Mouse (Mus musculus): ENCODE results near the gene Obox3.
"Not testable (repeated sequence)": the region's sequence is repeated elsewhere in the genome, so short reads cannot be mapped to it uniquely, and the experiment has no call there.

The Obox3 gene

GRCm38 (mm10) chr7:15639802-15640201 is at the start of gene Obox3:
TSS of gene Obox3 (minus strand) at chr7:15639902.
- not testable (repeated sequence) for DNase-seq

GRCm38 (mm10) chr7:15509411-15509810 is 130.3 kb downstream of the Obox3 start:
- peak in 1 of 2 experiments; percentile 25 for DNase-seq

Measured in kidney, postnatal 25 days (tissue).